Mouse (Mus musculus) kidney, adult 2 months (tissue): ENCODE measurements around the gene Klhl12.

Source experiments
- CTCF ChIP-seq: fragments of 200-500 bp; conservative IDR thresholded peaks from 2 replicates; pipeline ENCODE4 v1.5.1; 2011; ENCODE audit warnings: low read depth, mild to moderate bottlenecking, control low read depth, low read length, moderate library complexity, mixed read lengths; ENCODE audit not compliant: insufficient read depth, insufficient read length
- POLR2A ChIP-seq: fragments of 200-500 bp; IDR thresholded peaks from one replicate; pipeline ENCODE4 v1.6.1; 2011; ENCODE audit warnings: low read depth, low read length, control low read depth

GRCm38 (mm10) chr1:134493956-134494355 lies 38.6 kb downstream of the Klhl12 start:
- no peak for TF ChIP-seq CTCF
- no peak for TF ChIP-seq POLR2A
